Mouse (Mus musculus) embryonic facial prominence, embryonic 13.5 days (tissue): ENCODE data around the gene Lrrc4b. TPM values are rescaled to one million over a fixed set of nuclear protein-coding genes. Genes with fewer than 3 reads are reported as not detected.

Experiments used
- ATAC-seq: fragments of 200-750 bp; cut with Nextera tagmentation; 2 replicates; pipeline ENCODE4 v1.8.0; 2017; ENCODE audit warnings: low read depth; ENCODE audit not compliant: insufficient number of reproducible peaks, insufficient read depth, low FRiP score, low TSS enrichment
- H3K27ac ChIP-seq: fragments of 300-500 bp; sonication (generic); 2 replicates; pipeline ENCODE4 v1.5.1; 2015; ENCODE audit warnings: moderate library complexity, mild to moderate bottlenecking, inconsistent platforms
- H3K27me3 ChIP-seq: fragments of 300-500 bp; sonication (generic); 2 replicates; pipeline ENCODE4 v1.6.1; 2015; ENCODE audit warnings: mild to moderate bottlenecking, inconsistent platforms
- H3K36me3 ChIP-seq: fragments of 300-500 bp; sonication (generic); 2 replicates; pipeline ENCODE4 v1.6.1; 2015; ENCODE audit warnings: mild to moderate bottlenecking, inconsistent platforms
- H3K4me1 ChIP-seq: fragments of 300-500 bp; sonication (generic); 2 replicates; pipeline ENCODE4 v1.6.1; 2015; ENCODE audit warnings: inconsistent platforms
- H3K4me2 ChIP-seq: fragments of 300-500 bp; sonication (generic); 2 replicates; pipeline ENCODE4 v1.6.1; 2015; ENCODE audit warnings: moderate library complexity, mild to moderate bottlenecking, inconsistent platforms
- H3K4me3 ChIP-seq: fragments of 300-500 bp; sonication (generic); 2 replicates; pipeline ENCODE4 v1.5.1; 2015; ENCODE audit warnings: mild to moderate bottlenecking, inconsistent platforms
- H3K9ac ChIP-seq: fragments of 300-500 bp; sonication (generic); 2 replicates; pipeline ENCODE4 v1.6.1; 2015; ENCODE audit warnings: mild to moderate bottlenecking, inconsistent platforms
- H3K9me3 ChIP-seq: fragments of 300-500 bp; sonication (generic); 2 replicates; pipeline ENCODE4 v1.6.1; 2016; ENCODE audit warnings: inconsistent platforms
- WGBS: fragments of 180-500 bp; shearing (Covaris S2); methylation state at CpG from one replicate; pipeline ENCODE4 v1.1.7; 2015; ENCODE audit warnings: mixed read lengths; 5-methylcytosine and 5-hydroxymethylcytosine counted together
- polyA plus RNA-seq: library from polyadenylated mRNA; unstranded; fragments of >200 nt; fragmentation: Nextera tagmentation; extraction: Ambion mirVana; gene quantifications from 2 replicates; pipeline ENCODE4 v1.2.1, GENCODE M21; 2015

The Lrrc4b gene
- polyA plus RNA-seq, 1 experiment from 2014 or later, result 1.5 TPM

DNA sequence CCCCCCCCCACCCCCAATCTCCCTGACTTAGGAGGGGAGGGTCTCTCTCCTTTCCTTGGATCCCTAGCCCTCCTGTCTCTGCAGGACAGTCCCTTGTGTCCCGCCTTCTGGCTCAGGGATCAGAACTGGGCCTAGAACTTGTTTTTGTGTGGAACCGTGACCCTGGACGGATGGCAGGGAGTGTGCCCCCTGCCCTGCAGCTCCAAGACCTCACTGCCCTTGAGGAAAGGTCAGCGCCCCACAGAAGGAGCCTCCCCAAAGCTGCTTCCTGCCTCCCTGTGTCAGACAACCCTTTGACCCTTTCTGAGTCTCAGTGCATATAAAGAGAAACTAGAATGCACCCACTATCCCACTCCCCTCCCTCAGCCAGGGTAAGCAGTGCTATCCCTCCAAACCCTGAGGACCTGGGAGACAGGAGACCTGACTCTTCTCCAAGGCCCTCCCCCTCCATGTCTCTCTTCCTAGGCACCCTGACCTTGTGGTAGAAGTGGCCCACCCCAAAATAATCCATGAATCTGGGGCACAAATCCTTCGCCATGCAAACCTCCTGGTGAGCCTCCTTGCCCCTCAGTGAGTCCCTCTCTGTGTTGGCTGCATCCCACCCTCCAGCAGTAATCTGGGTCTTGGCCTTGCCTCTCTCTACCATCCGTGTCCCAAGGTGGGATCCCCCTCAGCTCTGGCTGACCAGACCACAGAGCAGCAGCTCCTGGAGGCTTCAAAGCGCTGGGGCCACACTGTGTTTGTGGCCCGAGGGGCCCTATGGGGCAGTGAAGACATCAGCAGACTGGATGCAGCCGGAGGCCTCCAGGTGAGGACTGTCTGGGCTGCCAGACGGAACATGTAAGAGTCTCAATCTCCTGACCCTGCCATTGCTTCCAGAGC lies 37.4 kb downstream of the Lrrc4b start:
- ATAC-seq, result no peak
- H3K27ac ChIP-seq, result no peak overlapping the region
- H3K4me3 ChIP-seq, result no peak overlapping the region
- H3K4me1 ChIP-seq, result peaks cover 30% of the 10 kb centered on the region
- H3K9me3 ChIP-seq, result no peaks in the 10 kb centered on the region
- peak overlapping the region; percentile 27; the same call in 1 of the 2 replicates for H3K9ac ChIP-seq
- H3K27me3 ChIP-seq, result peaks cover 40% of the 10 kb centered on the region
- H3K4me2 ChIP-seq, result no peak overlapping the region
- 72% methylated on average over 10 of the region's 10 CpGs for whole genome bisulfite sequencing
- H3K36me3 ChIP-seq, result peaks cover 15% of the 10 kb centered on the region

DNA sequence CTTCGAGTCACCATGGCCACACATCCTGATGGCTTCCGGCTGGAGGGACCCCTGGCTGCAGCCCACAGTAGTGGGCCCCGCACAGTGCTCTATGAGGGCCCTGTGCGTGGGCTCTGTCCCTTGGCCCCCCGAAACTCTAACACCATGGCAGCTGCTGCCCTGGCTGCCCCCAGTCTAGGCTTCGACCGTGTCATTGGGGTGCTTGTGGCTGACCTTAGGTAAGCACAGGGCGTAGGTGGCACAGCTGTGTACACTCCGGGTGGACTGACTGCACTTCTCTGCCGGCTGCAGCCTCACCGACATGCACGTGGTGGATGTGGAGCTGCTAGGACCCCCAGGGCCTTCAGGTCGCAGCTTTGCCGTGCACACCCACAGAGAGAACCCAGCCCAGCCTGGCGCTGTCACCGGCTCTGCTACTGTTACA lies 38.1 kb downstream of the Lrrc4b start:
- Histone ChIP-seq H3K27me3 (peaks cover 34% of the 10 kb centered on the region), H3K27ac (no peak overlapping the region), H3K4me2 (peak overlapping the region; percentile 65), H3K9me3 (no peaks in the 10 kb centered on the region), H3K36me3 (peaks cover 9% of the 10 kb centered on the region), H3K9ac (peak overlapping the region; percentile 27; the same call in 1 of the 2 replicates), H3K4me1 (peaks cover 30% of the 10 kb centered on the region), H3K4me3 (no peak overlapping the region)
- WGBS, result 82% methylated on average over 16 of the region's 16 CpGs
- ATAC-seq, result no peak

DNA sequence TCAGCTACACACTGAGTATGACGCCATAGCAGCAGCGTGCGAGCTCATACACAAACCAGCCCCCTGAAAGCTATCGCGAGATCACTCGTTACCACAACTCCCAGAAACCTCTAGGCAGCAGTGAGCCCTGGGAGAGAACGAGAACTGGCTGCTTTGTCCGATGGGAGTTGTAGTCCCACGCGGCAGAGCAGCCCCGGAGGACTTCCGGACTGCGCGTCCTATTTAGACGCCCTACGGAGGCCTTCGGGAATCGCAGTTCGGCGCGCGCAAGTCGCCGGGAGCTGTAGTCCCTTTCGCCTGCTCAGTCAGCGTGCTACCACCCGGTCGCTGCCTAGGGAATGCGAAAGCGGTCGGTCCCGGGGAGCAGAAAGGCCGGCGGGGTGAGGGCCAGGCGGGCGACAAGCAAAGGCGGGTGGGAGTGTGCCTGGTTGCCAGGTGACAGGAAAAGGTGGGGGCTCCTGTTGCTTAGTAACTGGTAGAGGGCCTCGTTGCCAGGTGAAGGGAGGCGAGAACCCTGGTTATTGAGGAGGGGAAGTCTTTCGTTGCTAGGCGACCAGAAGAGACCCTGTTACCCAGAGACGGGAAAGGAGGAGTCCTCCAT lies 39.1 kb downstream of the Lrrc4b start, which contains the start of gene Josd2:
TSS of gene Josd2 (plus strand) at position 170 of the 601 bp plus-strand sequence.
- Histone ChIP-seq H3K27ac (peak within 1 kb of the TSS; percentile 81), H3K4me2 (peak within 1 kb of the TSS; percentile 65)

DNA sequence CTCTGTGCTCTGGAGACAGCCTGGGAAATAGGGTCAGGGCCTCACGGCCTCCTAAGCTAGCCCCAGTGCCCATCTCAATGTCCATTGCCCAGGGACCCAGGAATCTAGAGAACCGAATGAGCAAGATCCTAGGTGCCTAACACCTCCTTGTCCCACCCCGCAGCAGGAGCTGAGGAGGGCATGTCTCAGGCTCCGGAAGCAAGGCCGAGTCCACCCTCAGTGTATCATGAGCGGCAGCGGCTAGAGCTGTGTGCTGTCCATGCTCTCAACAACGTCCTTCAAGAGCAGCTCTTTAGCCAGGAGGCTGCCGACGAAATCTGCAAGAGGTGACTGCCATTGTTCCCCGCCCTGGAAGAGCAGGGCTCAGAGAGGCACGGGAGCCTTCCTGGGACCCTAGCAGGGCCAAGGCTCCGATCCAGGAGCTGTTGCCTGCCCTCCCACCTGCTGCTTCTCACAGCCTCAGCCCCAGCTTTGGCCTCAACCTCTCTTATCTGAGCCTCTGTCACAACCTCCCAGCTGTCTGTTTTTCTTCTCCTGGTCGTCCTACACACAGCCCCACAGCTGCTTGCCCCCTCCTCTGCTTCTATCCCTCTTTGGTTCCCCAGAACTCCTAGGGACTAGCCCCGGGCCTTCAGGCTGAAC lies 39.9 kb downstream of the Lrrc4b start:
- Histone ChIP-seq H3K4me3 (peak overlapping the region; percentile 74), H3K36me3 (no peaks in the 10 kb centered on the region), H3K27me3 (peaks cover 26% of the 10 kb centered on the region), H3K27ac (no peak overlapping the region), H3K4me2 (peak overlapping the region; percentile 65), H3K9ac (peak overlapping the region; percentile 84), H3K9me3 (no peaks in the 10 kb centered on the region), H3K4me1 (peaks cover 27% of the 10 kb centered on the region)
- ATAC-seq, result no peak
- WGBS, result 75% methylated on average over 15 of the region's 15 CpGs

More for the DNA sequence above, 39.1 kb downstream of the Lrrc4b start, which contains the start of gene Josd2:
- Histone ChIP-seq H3K9ac (peak within 1 kb of the TSS; percentile 84), H3K36me3 (no peaks in the 10 kb centered on the region), H3K27me3 (peaks cover 26% of the 10 kb centered on the region), H3K9me3 (no peaks in the 10 kb centered on the region), H3K4me3 (peak within 1 kb of the TSS; percentile 74), H3K4me1 (peaks cover 26% of the 10 kb centered on the region)
- under 1% methylated on average over 42 of the region's 42 CpGs for WGBS
- peak; percentile 93 for ATAC-seq

DNA sequence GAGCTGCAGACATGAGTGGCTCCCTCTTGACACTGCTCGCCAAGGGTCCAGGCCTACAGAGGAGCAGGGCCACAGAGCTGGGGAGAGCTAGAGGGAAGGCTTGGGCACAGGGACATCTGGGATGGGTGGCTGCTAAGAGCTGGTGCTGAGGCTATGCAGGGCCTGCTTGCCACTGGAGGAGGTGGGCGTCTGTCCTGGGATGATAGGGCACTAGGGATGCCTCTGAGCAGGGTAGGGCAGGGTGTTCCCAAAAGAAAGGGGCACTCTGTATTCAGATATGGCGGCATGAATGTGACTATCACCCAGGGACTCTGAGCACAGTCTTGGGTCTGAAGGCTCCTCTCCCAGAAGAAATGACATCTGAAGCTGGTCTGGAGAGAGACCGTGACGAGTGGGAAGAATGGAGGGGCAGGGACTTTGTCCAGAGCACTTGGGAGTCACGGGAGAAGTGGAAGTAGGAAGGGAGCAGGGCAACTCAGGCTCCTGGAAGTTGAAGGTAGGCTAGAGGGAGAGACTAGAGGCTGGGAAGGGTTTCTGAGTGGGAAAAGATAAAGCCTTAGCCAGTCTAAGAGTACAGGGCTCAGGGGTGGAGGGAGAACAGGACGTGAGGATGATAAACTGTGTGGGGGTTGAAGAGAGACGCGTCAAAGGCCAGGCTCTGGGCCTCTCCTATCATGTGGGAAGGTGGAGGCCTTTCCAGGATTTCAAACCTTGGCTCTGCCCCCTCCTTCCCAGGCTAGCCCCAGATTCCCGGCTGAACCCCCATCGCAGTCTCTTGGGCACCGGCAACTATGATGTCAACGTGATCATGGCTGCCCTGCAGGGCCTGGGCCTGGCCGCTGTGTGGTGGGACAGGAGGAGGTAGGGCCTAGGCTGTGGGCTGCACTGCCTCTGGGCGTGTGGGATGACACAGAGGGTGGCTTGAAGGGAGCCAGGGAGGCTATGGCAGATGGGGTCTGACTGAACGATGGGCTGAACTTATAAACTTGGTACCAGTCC lies 41.2 kb downstream of the Lrrc4b start:
- Histone ChIP-seq H3K4me1 (peaks cover 35% of the 10 kb centered on the region), H3K9ac (no peak overlapping the region), H3K4me3 (no peak overlapping the region), H3K4me2 (no peak overlapping the region), H3K9me3 (no peaks in the 10 kb centered on the region), H3K27ac (no peak overlapping the region), H3K36me3 (no peaks in the 10 kb centered on the region), H3K27me3 (peaks cover 25% of the 10 kb centered on the region)
- WGBS, result 88% methylated on average over 16 of the region's 16 CpGs
- ATAC-seq, result no peak

DNA sequence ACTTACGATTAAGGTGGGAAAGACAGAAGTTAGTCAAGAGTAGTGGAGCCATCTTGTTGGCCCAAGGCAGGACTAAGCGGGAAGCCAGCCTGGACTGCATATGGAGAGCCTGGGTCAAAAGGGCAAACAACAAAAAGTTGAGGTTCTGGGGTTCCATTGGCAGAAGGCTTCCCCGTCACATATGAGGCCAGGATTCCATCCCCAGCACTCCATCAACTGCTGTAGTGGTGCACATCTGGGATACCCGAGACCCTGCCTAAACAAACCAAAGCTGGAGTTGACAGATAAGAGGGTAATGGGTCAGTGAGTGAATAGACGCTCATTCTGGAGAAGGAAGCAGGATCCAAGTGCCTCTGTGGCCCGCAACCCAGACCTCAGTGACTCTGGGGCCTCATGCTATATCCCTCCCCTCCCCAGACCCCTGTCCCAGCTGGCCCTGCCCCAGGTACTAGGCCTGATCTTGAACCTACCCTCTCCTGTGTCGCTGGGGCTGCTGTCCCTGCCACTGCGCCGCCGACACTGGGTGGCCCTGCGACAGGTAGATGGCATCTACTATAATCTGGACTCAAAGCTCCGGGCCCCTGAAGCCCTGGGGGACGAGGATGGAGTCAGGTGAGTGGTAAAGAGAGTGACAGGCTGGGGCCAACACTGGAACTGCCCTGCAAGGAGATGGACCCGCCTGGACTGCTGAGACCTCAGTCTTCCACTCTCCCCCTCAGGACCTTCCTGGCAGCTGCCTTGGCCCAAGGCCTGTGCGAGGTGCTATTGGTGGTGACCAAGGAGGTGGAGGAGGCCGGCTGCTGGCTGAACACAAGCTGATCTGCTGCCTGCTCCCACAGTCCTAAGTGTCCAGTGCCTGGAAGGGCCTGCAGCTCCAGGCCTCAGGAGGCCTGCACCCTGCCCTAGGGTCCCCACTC lies 42.1 kb downstream of the Lrrc4b start:
- no peak for ATAC-seq
- Histone ChIP-seq H3K9ac (no peak overlapping the region), H3K36me3 (no peaks in the 10 kb centered on the region), H3K27ac (no peak overlapping the region), H3K27me3 (peaks cover 31% of the 10 kb centered on the region), H3K4me3 (no peak overlapping the region), H3K4me1 (peaks cover 40% of the 10 kb centered on the region), H3K4me2 (no peak overlapping the region), H3K9me3 (no peaks in the 10 kb centered on the region)
- 84% methylated on average over 16 of the region's 16 CpGs for WGBS

DNA sequence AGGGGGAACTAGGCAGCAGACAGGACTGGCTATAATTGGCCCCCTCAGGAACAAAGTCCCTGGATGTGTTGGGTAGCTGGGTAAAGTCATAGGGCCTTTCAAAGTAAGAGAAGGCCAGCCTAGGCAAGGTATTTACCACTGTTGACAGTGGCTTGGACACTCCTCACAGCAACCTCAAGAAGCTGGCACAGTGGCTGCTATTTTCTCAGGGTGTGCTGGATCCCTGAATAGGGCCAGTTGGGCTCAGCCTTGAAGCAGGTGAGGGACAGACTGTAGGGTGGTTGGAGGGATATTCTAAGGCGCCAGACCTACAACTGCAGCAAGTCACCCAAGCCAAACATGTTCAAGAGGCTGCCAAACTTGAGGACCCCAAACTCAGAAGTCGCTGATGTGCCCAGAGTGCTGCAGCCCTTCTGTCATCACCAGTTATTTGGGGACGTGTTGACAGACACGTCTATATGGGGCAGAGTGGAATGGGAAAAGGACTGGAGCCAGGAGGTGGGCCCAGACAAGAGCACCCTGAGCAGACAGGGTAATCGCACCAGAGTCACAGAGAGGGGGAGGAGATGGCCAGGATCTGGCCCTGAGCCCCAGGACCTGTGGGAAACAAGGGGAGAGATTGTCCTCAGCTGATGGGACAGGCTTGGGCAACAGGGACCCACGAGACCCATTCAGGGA lies 43.2 kb downstream of the Lrrc4b start:
- Histone ChIP-seq H3K4me1 (peaks cover 34% of the 10 kb centered on the region), H3K9ac (no peak overlapping the region), H3K27me3 (peaks cover 41% of the 10 kb centered on the region), H3K4me3 (no peak overlapping the region), H3K9me3 (no peaks in the 10 kb centered on the region), H3K27ac (no peak overlapping the region), H3K36me3 (no peaks in the 10 kb centered on the region), H3K4me2 (no peak overlapping the region)
- WGBS, result 40% methylated on average over 6 of the region's 6 CpGs
- no peak for ATAC-seq

DNA sequence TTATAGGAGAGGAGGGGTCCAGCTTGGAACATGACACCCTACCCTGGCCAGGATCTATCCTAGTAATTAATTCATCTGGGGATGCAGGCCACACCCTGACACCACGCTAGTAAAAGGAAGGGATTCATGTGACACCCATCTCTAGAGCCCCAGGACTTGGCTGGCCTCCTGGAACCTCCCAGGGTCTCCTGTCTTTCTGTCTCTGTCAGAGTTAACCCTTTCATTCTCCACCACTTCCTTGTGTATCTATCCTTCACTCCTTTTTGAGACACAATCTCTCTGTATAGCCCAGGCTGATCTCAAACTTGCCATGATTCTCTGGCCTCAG lies 43.7 kb downstream of the Lrrc4b start:
- no peak overlapping the region for H3K4me2 ChIP-seq
- H3K27me3 ChIP-seq, result peaks cover 45% of the 10 kb centered on the region
- no peaks in the 10 kb centered on the region for H3K9me3 ChIP-seq
- H3K4me3 ChIP-seq, result no peak overlapping the region
- no peaks in the 10 kb centered on the region for H3K36me3 ChIP-seq
- peaks cover 29% of the 10 kb centered on the region for H3K4me1 ChIP-seq
- no peak for ATAC-seq
- 0% methylated on average over 1 of the region's 1 CpGs for WGBS
- H3K27ac ChIP-seq, result no peak overlapping the region
- H3K9ac ChIP-seq, result no peak overlapping the region

DNA sequence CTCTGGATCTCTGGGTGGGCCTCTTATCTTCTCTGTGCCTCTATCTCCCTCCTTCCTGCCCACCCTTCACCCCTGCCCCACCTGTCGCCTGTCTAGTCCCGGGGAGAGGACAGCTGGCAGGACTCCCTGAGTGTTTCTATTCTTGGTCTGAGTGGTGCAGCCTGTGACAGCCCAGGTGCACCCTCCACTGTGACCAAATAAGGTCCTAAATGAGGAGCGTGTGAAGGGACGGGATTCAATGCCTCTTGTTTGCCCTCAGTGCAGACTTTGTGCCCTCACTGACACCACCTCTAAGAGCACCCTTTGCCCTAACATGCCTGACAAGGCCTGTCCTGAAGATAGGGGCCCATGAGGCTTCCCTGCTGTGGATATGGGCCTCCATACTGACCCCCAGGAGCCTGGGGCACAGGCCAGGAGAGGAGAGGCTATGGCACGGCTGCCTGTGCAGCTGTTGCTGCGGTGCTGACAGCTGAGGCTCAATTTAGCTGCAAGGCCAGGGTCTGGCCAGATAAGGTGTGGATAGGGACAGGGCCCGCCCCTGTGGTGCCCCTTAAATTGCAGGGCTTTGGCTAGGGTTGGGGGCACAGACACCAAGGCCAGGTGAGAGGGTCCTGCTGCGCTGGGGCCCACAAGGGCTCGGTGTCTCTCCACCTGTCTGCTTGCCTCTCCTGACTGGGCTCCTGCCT lies 44.3 kb downstream of the Lrrc4b start:
- Histone ChIP-seq H3K4me1 (peaks cover 28% of the 10 kb centered on the region), H3K4me3 (no peak overlapping the region), H3K27me3 (peaks cover 51% of the 10 kb centered on the region), H3K36me3 (no peaks in the 10 kb centered on the region), H3K27ac (no peak overlapping the region), H3K4me2 (no peak overlapping the region), H3K9me3 (no peaks in the 10 kb centered on the region), H3K9ac (peak overlapping the region; percentile 36; the same call in 1 of the 2 replicates)
- ATAC-seq, result no peak
- 53% methylated on average over 9 of the region's 9 CpGs for WGBS
